Mouse (Mus musculus) thymus, postnatal 4 days (tissue): ENCODE results near the gene Pdzd2.

Experiments
- DNase-seq: peaks from one replicate; pipeline ENCODE4 v3.0.0; 2021

Gene Pdzd2

DNA sequence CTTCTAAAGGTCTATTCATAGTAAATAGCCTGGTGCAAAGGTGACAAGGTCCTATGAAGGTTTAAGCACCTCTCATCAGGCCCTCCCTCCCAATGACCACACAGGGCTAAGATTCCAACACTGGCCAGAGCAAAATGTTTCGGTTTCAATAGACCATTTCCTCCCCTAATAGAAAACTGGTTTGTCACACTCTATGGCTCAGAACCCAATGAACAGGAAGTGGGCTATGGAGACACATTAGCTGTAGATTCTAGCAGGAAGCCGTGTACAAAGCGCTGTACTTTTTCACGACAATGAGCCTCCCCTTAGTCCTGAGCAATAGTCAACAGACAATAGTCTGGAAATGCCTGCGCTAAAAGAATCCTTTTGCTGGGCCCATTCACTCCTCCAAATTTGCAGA is 315.5 kb downstream of the Pdzd2 start:
- no peak for DNase-seq

DNA sequence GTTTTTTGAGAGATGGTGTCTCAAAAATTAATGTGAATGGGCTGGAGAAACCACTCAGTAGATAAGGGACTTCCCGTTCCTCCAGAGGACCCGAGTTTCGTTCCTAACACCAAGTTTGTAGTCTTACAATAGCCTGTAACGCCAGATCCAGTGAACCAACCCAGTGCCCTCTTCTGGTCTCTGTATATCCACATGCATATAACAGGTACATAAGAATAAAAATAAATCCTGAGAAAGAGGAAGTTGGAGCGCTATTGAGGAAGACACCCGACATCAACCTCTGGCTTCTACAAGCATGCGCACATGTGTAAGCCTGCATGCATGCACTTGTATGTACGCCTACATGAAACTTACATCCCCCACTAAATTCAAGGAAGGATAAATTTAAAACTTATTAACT is 318.8 kb downstream of the Pdzd2 start:
- no peak for DNase-seq

DNA sequence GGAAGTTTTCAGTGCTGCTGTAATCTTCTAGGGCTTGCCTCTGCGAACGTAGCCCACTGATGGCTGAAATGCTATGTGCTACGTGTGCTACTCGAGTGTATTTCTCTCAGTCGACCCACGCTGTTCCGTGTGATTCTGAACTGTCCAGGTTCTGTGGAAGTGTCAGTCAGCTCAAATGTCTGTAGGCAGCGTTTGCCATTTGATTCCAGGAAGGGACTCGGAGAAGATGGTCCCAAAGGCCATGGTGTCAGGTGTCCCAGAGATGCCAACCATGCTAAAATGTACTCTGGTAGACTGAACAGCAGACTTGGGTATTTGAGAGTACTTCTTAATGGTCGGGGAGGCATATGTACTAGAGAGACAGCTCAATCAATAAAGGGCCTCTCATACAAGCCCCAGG is 319.3 kb downstream of the Pdzd2 start:
- DNase-seq, result no peak

DNA sequence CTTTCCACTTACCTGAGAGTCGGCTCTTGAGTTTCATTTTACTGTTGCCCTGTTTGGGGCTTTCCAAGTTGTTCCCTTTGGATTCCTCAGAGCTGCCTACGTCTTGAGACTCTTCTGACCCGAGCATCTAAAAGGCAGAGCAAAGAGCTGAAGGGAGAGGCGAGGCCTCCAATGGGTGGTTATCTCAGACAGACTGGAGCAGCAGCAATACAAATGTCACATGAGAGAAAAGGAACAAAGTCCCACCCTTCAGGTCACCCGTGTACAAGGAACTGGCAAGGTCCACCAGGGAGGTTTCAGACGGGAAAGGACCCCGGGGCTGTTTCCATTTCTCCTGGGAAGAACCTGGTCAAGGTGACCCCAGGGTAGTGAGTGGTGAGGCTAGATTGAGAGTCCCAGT is 320.3 kb downstream of the Pdzd2 start:
- DNase-seq, result no peak

DNA sequence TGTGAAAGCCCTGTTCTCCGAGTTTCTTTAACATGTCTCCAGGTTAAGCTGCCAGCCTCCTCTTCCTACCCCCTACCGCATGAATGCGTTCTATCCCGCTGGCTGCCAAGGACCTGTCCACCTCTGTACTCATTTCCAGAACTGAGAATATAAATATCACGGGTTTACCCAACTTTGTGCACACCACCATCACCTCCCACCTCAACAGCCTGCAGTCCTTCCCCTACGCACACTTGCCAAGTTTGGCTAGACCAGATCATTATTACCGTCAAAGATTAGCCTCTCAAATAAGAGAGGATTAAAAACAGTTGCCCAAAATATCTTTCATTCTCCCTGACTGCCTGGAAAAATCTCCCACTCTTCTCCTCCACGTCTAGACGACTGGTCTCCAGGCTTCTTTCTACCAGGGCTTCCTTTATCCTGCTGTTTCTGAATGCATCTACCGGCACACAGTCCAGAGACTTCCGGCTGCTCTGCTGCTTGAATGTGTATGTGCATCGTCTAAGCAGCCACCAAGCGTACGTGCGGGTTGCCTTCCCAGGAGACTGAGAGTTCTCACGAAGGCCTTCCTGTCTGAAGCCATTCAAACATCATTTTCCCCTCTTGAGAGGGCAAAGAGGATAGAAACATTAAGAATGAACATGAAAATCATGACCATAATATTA is 324.1 kb downstream of the Pdzd2 start:
- DNase-seq, result no peak

DNA sequence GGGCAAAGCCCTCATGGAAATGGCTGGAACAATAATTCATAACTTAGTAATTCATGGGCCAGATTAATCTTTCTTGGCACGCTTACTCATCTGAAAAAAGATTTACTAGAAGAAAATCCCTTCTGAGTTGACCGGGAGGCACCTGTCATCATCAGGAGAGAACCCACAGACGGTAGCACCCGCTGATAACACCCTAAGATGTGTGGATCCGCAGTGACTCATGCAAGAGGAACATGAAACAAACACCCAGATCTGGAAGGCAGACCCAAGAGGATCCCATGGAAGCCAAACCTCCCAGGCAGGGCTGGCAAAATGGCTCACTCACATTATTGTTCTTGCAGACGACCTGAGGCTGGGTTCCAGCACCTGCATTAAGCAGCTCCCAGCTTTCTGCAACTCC is 325.0 kb downstream of the Pdzd2 start:
- DNase-seq, result no peak

DNA sequence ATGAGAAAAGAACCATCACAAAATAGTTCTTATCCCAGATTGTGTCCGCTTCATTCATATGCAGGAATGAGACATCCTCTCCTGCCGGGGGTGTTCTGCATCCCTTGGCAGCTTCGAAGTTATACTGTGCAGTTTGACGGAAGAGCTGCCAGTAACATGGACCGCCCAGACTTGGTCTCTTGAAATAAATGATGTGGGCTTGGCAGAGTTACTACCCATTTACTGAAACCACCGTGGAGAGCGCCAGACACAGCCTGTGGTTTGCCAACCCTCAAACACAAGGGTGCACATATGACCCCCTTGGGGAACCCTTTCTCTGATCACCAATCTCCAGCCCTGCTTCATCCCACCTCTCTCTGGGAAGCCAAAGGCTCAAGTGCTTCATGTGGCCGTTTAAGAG is 331.5 kb downstream of the Pdzd2 start:
- DNase-seq, result no peak

DNA sequence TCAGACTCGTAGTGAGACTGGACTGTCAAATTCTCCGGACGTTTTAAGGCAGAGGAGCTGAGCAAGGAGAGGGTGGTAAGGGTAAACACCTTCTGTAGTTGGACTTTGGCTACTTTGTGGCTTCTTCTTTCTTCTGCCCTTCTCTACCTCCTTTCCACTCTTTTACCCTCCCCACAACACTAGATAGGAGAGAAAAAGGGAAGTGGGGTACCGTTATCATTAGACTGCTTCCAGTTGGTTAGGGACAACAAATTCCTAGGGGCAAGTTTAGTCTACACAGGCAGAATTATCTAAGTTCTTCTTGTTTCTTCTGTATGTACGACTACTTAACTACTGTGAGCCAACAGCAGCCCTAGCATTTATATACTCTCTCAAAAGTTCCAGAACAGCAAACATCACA is 334.1 kb downstream of the Pdzd2 start:
- DNase-seq, result no peak

DNA sequence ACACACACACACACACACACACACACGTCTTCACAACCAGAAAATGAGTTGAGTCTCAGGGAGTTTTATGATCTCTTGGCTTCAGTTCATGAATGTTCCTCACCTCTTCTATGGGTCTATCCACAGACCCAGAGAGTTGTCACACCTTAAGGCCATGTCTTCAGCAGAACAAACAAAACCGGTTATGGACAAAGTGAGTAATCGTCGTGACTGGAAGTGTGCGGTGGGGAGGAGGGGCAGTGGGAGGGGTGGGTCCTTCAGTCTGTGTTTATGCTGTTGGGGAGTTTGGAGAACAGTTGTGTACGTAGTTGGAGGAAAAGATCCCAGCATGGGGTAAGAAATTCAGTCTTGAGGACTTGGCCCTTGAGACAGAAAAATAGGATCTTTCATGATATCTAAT is 342.7 kb downstream of the Pdzd2 start:
- DNase-seq, result no peak

DNA sequence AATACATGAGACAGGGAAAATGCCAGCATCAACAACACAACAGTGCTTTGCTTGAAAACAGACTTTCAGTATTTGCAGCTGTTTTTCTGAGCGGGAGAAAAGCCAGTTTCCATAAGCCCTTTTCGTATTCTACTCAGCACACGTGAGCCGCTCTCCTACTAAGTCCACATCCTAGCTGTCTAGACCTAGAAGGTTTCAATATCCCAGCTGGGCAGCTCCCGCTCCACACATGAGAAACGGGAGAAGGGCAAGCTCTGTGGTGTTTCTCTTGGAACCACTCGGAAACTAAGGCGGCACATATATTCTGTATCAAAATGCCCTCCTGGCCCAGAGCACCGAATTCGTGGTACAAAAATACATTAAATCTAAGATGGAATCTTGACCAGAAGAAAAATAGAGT is 345.0 kb downstream of the Pdzd2 start:
- no peak for DNase-seq

DNA sequence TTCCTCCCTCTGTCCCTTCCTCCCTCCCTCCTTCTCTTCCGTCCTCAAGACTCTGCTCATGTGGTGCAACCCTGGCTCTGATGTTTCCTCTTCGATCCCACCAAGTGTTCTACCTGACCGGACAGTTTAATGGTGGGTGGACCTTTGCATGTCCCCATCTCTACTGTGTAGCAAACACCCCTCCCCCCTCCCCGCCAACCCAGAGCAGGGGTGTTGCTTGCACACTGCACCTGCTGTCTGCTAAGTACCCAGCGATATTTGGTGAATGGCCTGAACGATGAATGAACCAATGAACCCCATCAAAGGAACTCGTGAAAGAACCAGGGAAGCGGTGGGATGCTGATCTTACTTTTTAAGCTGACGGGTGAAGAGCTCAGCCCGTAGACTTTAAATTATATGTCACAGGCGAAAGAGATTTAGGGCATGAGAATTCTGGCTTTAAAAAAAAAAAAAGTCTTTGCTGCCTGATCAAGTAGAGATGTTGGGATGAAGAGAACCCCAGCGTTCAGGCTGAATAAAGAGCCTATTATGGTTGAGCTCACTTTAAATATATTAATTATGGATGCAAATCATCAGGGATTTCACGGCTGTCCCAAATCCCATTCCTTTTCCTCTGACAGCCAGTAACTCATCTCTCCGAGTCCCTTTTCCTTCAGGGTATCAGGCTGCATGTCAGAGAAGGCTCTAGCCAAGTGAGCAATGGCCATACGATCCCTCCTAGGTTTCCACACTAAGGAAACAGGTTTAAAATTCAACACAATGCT is 350.8 kb downstream of the Pdzd2 start:
- no peak for DNase-seq

DNA sequence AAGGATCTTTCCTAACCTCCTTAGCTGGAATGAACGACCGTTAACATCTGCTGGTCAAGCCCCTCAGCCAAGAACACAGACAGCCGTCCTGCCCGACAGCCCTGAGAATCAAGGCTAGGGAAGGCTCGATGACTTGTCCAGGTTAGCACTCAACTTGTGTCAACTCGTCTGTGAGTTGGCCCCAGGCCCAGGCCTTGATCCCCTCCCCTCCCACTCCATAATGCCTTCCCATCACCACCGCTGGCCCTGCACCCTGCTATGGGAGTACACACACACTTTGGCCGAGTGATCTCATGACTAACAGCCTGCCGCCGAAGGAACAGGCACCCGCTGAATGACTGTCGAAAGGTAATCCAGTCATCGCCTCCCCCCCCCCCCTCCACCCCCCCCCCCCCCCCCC is 355.0 kb downstream of the Pdzd2 start:
- no peak for DNase-seq

DNA sequence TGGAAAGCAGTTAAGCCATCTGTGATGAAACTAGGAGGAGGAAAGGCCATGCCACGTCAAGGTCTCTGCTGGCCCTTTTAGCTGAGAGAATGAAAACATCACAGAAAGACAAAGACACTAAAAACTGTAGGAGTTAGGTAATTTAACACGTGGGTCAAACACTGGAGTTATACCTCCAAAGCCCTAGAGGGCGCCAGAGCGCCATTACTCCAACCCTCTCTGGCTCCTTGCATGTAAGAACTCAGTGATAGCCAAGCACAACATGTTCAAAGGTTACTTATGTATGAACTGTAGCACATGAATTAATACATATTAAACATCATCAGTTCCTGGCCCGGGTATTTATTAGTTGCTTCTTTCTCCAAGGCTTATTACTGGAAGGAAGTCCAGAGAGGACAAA is 359.2 kb downstream of the Pdzd2 start:
- peak; percentile 87 for DNase-seq

DNA sequence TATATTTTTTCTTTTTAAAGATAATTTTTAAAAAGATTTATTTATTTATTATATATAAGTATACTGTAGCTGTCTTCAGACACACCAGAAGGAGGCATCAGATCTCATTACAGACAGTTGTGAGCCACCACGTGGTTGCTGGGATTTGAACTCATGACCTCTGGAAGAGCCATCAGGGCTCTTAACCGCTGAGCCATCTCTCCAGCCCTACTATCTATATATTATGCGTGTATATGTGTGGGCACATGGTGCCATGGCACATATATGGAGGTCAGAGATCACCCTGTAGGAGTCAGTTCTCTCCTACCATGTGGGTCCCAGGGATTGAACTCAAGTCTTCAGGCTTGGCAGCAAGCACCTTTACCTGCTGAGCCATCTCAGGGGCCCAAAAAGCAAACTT is 359.7 kb downstream of the Pdzd2 start:
- no peak for DNase-seq

DNA sequence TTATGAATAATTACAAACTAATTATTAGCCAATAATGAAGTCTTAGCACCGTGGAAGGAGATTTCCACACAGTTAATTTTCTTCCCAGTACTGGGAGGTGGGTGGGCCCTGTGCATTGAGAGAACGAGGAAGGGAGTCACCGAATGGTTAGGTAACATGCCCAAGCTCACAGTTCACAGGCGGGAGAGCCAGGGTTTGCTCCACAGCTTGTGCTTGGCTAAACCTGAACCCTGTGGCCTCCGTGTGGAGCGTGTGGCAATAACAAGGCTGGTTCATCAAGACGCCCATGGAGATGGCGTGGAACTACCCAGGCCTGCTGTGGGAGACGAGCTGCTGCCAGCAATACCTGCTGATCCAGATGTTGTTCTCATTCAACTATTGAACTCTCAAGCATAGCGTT is 361.9 kb downstream of the Pdzd2 start:
- DNase-seq, result no peak

DNA sequence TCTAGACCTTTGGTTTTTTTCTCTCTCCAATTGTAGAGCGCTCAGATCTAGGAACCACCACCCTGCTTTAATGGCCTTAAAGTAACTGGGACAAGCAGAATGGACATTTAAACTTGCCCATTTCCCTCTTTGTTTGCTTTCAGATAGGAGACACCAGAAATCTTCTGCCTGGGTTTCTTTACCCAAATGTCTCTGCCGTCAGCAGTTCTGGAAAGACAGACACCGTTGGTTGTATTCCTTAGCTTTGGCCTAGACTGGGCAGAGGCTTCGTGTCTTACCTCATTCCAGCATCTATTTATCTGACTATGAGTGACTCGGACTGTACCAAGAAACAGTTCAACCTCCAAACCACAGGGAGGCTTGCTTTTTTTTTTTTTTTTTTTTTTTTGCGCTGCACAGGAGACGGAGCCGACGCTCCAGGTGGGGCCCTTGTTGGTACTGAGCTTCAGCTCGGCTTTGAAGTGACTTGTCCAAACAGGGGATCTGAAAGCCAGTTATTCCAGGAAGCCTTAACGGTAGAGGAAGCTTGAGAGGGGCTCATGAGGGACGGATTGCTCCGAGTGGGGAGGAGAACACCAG is 363.1 kb downstream of the Pdzd2 start:
- no peak for DNase-seq

DNA sequence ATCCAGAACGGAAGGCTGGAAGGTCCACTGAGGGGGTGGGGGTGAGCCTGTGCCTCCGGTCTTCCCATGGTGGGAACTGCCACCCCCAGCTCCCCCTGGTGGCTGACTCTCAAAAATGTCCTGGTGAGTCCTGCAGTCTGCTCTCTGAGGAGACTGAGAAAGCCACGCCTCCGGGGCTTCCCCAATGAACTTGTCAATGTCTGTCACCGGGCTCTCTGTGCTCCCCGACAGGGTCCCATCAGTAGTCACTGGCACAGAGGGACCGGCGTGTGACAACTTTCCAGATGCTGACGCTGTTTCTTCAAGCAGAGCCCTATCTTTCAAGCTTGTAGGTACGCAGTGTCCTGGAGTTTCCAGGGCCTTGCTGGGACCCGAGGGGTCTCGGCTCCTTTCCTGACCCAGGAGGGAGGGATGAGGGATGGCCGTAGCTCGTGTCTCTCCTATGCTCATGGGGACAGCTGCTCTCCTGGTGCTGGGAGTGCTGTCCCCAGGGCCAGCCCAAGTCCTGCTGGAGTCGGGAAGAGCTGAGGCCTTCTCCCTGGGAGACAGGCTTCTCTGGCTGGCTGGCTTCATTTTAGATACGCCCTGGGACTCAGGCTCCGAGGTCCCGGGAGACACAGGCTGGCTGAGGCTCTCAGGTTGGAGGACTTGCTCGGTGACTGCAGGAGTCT is 363.9 kb downstream of the Pdzd2 start:
- peak; percentile 95 for DNase-seq

DNA sequence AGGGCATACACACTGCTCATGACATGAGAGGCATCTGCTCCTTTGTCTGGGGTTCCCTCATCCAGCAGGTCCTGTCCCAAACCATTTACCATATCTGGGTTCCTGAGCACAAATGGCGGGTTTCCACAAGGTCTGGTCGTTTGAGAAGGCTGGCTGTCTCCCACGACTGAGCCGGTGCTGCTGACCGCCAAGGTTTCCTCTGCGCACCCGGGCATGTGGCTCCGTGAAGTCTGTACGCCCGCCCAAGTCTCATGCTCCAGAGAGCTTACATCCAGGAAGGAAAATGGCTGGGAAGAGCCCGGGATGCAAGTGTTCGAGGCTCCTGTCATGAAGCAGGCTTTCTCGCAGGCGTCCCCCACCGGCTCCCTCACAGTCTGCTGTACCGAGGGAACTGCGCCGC is 364.8 kb downstream of the Pdzd2 start:
- no peak for DNase-seq

DNA sequence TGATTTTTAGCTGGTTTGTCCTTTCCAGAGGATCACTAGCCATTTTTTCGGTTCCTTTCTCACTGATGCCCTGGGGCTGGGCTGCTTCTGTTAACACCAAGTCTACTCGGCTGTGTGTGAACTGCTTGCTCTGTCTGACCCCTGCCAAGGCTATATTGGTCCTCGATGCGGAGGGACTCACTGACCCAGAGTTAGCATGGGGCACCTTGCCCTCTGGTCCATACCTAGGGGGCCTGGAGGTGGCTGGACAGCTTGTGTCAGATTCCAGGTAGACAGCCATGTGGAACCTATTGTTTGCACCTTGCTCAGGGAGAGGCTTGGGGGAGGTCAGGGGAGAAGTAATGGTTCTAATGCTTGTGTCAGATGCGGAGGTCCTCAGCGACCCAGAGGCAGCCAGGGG is 365.8 kb downstream of the Pdzd2 start:
- no peak for DNase-seq

DNA sequence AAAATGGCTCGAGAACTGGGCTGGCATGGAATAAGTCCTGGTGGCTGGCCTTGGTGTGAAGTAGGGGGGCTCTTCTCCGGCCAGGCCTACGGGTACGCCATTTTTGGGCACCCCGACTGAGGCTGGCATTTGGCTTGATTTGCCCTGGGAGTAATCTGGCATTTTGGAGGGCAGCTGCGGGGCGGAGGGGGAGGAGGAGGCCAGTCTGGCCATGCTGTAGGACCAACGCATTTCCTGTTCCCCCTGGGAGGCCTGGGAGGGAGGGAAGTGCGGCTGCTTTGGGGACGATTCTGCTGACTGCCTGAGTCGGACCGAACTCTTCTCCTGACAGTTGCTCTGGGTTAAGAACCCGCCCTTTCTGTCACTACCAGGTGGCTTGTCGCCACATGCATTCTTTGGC is 366.2 kb downstream of the Pdzd2 start:
- DNase-seq, result no peak

DNA sequence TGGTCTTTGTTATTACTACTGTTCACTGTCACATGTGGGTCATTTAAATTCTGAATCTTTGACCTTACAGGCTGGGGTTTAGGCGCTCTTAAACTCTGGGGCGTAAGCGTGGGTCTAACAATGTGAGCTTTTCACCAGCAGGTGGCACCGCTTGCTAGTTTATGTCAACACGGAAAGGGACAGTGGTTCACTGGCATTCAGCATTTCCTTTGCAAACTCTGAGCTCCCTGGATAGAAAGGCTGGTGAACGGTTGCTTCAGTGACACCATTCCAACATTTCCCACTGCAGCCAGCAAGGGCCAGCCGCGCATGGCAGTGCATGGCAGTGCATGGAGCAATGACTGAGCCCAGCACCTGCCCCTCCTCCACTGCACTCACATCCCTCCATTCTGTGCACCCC is 368.5 kb downstream of the Pdzd2 start:
- DNase-seq, result peak; percentile 85

DNA sequence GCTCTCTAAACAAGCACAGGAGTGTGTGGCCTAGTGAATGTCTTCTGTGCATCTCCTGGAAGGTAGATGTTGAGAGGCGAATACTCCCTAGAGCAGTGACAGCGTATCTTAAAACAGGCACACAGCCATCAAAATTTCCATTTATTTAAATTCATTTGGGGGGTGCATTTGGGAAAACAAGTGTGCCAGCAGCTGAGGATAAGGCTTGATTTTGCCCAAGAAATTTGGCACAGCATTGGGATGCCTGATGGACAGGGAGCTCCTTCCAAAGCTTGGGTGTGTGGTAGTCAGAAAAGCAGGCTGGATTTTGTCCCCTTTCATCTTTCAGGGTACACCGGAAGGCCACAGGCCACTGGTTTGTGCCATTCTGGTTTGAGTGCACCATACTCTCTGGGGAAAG is 369.6 kb downstream of the Pdzd2 start:
- DNase-seq, result no peak

DNA sequence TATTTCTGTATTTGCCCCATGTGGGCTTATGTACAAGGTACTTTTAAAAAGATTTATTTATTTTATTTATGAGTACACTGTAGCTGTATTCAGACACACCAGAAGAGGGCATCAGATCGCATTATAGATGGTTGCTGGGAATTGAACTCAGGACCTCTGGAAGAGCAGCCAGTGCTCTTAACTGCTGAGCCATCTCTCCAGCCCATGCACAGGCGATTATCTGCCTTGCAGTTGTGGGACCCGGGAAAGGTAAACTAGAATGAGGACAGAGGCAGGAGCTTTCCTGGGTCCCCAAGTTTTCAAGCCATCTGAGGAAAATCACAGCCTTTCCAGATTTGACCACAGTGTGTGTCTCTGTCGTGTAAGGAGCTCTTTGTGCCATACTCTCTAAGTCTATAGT is 370.9 kb downstream of the Pdzd2 start:
- no peak for DNase-seq

DNA sequence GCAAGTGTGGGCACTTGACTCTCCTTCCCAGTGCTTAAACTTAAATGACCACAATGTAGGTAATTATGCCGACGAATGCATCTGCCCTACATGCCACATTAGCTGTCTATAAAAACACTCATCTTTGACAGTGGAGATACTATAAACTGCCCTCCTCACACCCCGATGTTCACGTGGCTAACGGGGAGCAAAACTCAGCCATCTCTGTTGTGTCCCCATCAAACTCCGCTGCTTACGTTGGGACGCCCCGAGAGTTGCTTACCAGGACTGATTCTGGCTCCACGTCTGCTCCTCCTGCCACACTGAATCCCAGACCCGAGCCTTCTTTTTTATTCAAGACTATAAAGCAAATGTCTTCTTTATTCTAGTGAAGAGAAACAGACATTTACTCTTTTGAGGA is 371.4 kb downstream of the Pdzd2 start:
- DNase-seq, result no peak
